Mouse (Mus musculus): Measurements from ENCODE around the gene Twist2. TPM values are rescaled to one million over a fixed set of nuclear protein-coding genes. Genes with fewer than 3 reads are reported as not detected.

Twist2 gene
- total RNA-seq, 2 experiments from 2014 or later = not detected

DNA sequence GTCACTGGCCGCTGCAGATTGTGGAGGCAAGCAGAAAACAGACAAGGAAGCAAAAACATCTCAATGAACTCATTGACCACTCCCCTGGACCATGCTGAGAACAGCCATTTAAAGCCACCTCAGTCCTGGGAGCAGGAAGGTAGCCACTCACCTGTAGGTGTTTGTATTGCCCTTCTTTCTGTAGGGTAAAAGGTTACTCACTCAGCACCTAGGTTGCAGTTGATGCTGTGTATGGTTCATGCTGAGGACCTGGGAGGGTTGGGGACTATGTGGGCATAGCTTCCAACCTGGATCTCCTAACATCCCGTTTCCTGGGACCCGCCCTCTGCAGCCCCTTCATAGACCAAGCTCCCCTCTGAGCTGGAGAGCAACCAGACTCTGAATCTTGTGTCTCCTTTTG is 14.8 kb downstream of the Twist2 start:
- no peak for ATAC-seq (replicated peaks; ENCODE audit: low FRiP score, poor library complexity, severe bottlenecking)

DNA sequence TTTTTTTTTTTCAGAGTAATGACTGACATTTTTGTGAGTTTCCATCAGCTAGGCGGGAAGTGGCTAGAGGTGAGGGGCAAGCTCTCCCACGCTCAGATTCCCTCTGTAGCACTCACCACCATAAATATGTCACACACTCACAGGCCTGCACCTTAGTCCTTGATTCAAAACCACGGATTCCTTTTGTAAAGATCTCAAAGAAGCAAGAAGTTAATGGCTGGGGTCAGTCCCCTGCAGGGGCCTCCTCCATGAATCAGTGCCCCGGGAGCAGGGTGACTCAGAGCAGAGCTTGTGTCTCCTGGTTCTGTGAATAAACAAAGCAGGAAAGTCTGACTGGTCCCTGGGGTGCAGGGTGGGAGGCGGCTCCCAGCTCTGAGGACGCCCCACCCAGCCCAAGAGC is 15.3 kb downstream of the Twist2 start:
- ATAC-seq (replicated peaks; ENCODE audit: low FRiP score, poor library complexity, severe bottlenecking) = no peak

DNA sequence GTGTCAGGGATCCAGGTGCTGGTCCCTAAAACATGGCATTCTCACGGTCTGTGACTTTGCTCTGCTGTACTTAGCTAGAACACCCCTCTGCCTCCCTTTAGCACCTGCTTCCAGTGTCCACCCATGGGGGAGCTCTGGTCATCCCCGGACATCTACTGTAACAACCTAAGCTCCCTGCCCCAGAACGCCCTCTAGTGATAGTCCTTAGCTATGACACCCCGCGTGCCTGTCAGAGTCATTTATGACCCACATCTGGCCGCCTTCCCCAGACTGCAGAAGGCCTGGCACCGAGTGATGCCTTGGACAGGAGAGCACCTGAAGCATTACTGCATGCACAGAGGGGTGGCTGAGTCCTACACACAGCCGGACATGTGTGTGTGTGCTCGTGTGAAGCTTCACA is 18.0 kb downstream of the Twist2 start:
- ATAC-seq (replicated peaks; ENCODE audit: low FRiP score, poor library complexity, severe bottlenecking) = no peak

DNA sequence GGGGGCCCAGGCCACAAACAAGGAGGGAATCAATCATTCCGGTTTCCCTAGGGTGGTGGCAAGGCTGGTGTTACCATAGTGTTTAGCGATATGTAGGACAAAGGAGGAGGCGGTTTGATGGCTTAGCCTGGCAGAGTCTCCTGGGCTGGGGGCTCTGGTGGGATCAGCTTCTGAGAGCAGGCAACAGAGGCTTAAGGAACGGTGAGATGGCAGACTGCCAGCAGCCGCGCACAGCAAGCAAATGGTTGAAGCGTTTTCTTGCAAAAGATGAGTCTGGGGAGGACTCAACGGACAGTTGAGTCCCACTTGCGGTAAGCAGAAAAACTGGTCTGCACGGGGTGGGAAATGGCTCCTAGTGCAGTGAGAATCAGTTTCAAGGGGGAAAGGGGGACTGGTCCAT is 19.3 kb downstream of the Twist2 start:
- ATAC-seq (replicated peaks; ENCODE audit: low FRiP score, poor library complexity, severe bottlenecking) = no peak

DNA sequence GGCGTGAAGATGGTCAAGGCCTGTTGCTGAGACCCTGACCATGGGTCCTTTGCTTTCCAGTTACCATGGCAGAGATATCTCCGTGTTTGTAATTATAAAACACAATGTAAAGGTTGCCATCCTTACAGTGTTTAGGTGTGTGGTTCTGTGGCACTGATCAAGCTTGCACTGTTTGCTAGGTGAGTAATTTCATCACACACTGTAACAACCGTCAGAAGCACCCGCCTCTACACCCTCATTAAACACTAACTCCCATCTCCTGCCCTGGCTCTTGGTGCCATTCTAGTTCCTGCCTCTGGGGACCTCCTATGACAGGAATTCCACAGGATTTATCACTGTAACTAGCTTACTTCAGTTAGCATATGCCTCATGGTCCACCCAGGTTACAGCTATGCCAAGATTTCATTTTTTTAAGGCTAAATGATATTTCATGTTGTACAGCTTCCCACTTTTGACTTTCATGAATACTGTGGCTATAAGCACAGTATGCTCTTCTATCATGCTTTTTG is 21.1 kb downstream of the Twist2 start:
- no peak for ATAC-seq (replicated peaks; ENCODE audit: low FRiP score, poor library complexity, severe bottlenecking)

DNA sequence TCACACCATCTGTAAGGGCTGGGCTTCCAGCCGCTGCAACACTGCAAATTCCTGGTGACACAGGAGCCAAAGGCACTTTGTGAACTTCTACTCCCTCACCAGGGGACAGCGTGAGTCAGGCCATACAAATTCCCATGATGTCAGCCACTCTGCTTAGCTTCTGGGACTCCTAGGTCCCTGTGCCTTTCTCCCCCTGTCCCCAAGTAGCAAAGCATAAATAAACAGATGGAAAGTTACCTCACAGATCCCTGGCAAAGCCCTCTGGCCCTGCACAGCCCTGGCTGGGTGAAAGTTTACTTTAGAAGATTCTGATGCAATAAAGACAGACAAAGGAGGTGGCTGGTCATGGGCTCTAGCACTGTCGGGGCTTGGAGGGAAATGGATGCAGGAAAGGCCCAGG is 22.3 kb downstream of the Twist2 start:
- ATAC-seq (replicated peaks; ENCODE audit: low FRiP score, poor library complexity, severe bottlenecking) = no peak

DNA sequence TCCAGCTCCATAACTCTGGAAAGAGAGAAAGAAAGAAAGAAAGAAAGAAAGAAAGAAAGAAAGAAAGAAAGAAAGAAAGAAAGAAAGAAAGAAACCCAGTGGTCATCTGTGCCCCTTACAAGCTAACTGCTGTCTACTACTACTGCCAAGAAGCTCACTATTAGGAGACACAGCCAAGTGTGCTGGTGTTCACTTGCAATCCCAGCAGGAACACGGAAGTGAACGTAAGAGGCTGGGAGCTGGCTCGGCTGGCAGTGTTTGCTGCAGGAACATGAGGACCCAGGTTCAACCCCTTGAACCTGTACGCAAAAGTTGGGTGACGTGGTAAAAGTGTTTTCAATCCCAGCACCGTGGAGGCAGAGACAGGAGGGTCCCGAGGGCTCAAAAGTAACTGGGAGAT is 22.7 kb downstream of the Twist2 start:
- ATAC-seq (replicated peaks; ENCODE audit: low FRiP score, poor library complexity, severe bottlenecking) = no peak

DNA sequence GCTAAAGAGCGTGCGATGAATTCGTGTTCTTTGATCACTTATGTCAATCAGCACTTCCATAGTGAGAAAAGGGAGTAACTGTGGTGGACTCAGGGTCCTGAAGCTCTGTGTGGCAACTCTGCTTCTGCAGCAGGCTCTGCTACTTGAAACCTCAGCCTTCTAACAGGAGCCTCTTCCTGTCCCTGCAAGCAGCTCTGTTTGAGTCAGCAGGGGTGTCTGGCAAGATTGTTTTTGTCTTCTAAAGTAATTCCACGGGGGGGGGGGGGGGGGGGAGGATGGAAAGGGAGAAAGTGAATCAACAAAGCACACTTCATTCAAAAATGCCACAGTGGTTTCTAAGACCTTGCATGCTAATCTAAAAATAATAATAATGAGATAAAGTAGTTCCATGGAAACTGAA is 24.0 kb downstream of the Twist2 start:
- ATAC-seq (replicated peaks; ENCODE audit: low FRiP score, poor library complexity, severe bottlenecking) = no peak

DNA sequence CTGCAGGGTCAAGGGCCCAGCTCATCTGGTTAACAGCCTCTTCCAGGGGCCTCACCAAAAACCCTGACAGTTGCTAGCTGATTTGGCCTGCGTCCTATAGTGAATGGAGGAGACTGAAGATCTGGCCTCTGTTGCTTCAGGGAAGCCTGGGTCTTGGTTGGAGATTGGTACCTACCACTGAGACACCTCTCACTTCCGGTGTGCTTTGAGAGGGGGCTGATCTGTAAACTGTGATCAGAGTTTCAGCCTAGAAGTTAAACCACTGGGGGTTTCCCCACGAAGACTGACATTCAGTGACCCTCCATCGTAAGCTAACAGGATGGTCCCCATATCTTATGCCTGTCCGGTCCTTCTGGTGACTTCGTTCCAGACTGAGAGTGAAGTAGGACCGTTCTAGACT is 30.7 kb downstream of the Twist2 start:
- ATAC-seq (replicated peaks; ENCODE audit: low FRiP score, poor library complexity, severe bottlenecking) = no peak

DNA sequence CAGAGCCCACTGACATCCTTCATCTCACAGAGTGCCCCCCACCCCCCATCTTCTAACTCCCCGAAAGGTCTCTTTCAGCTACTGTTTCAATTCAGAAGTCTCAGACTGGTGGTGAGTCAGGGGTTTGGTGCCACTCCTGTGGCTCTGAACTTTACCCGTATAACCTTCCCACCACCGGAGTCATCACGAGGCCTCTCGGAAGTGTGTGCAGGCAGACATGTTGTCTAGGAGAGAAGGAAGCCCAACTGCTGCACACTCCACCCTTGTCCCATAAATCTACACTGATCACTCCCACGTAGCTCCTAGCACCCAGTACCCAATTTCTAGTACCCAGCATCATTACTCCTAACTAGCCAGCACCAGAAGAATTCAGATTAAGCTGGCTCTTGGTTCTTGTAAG is 38.3 kb downstream of the Twist2 start:
- no peak for ATAC-seq (replicated peaks; ENCODE audit: low FRiP score, poor library complexity, severe bottlenecking)

DNA sequence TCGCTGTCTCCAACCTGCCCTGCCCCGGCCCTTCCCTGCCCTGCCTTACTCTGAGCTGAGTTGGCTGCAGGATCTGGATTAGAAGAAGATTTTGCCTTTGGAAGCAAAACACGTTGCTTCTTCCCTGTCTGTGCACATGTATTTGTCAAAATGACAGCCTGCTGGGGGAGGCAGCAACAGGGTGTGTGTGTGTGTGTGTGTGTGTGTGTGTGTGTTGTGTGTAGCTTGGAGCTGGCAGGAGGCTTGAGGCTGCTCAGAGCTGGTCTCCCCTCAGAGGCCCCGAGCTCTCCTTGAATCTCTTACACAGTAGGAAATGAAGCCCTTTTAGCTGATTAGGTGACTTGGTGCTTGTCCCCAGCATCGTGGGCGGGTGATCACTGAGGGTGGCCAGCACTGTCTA is 38.7 kb downstream of the Twist2 start:
- ATAC-seq (replicated peaks; ENCODE audit: low FRiP score, poor library complexity, severe bottlenecking) = no peak

DNA sequence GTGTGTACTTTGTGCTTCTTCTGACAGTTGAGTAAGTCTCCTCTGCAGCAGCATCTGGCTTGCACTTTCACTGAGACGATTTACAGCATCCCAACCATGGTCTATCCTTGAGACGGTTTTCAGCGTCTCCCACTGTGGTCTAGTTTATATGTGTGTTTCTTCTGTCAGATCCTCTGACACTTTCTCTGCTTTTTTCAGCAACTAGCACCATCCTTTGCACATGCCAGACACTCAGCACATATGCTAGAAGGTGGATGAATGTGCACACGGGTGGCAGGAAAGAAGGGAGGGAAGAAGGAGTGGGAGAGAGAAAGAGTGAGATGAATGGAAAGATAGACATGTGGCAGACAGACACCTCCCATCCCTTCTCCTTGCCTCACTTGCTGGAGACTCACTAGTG is 43.0 kb downstream of the Twist2 start:
- ATAC-seq (replicated peaks; ENCODE audit: low FRiP score, poor library complexity, severe bottlenecking) = no peak

DNA sequence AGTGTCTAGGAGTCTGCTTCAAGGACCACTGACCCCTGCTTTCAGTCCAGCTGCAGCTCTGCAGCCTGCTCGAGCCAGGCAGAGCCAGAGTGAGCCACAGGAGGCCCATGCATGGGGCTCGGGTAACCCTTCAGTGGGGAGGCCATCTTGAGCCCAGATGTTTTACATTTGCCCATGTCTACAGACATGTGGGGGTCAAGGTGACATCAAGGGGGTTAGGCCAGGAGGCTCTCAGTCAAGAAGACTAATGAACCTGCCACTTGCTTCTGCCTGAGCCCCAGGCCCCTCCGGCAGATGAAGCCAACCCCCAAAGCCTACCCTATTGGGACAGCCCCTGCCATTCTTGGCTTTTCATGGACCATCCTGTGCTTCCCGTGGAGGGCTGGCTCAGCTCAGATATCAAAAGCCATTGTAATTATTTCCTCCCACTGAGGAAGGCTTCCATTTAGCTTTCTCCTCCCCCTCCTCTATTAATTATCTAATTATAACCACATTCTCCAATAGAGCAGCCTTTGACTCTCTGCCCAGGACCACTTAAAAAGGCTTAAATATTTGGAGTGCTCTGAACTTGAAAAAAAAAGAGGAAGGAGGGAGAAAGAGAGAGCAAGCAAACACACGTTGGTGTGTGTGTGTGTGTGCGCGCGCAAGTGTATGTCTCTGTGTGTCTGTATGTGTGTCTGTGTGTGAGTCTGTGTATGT is 43.6 kb downstream of the Twist2 start:
- no peak for ATAC-seq (replicated peaks; ENCODE audit: low FRiP score, poor library complexity, severe bottlenecking)

DNA sequence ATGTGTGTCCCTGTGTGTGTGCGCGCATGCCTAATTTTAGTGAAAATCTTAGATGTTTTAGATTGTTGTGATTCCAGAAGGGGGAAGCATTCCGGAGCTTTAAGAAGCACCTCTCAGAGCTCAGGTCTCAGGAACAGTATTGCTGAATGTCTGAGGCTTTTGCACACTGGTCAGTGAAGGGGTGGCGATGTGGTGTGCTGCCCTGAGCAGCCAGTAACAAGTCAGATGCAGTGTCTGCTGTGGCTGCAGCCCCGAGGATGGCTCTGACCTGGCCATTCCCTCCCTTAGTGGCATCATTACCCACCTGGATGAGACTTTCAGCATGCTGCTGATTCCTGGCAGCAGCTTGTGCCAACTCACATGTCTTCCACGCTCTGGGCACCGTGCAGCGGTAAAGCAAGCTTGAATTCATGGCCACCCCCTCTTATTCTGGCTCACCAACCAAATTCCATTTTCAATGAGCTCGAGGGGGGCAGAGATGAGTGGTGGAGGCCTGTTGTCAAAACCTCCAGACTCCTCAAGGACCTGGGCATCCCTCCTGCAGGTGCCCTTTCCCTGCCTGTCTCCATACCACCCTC is 44.2 kb downstream of the Twist2 start:
- no peak for ATAC-seq (replicated peaks; ENCODE audit: low FRiP score, poor library complexity, severe bottlenecking)

DNA sequence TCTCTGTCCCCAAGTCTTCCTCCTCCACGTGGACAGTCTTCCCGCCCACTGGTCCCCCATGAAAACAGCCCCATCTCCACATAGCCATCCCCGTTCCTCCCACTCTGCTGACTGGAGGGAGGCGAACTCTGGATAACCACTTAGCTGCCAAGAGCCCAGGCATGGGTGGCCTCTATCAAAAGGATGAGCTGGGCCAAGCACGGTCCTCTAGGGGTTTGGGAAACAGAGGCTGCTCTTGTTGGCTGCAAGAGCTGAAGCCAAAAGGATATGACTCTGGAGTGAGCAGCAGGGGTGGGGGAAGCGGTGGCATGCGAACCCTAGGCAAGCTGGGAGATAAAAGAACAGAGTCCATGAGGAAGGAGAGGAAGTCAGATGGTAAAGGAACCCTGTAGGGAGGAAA is 50.0 kb downstream of the Twist2 start:
- ATAC-seq (replicated peaks; ENCODE audit: low FRiP score, poor library complexity, severe bottlenecking) = no peak

DNA sequence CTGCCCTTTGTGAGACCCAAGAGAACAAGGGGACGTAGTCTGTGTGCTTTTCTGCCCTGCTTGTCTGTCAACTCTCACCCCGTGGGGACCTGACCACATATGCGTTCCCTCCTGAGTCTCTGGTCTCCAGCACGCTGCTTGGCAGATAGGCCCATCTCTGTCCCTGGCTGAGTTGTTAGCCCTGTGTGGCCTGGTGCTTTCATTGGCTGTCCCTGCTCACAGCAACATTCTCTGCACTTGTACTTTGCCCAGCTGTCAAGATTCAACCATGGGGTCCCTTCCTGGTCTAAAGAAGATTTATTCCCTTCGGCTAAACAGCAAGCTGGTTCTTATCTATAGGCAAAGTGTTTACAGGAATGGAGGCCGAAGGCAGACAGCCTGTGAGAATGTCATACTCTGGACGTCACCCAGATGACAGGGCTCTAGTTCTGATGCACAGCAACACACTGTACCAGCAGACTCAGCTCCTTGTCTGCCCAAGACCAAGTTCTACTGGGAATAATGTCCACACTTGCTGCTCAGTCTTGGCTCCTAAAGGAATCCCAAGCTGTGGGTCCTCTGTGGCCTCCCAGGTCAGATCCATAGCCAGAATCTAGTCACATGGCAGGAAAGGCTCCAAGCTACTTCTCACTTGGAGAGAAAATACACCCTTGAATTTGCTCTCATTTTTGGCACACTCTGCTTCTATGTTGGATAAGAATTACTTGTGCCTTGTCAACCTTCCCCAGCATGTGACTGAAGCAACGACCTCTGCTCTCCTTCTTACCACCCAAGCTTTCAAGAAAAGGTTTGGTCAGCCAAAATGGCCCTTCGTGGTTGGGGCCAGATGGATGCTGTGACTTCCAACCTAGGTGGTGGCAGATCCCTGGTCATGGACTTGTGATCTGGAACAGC is 55.8 kb downstream of the Twist2 start:
- no peak for ATAC-seq (replicated peaks; ENCODE audit: low FRiP score, poor library complexity, severe bottlenecking)

DNA sequence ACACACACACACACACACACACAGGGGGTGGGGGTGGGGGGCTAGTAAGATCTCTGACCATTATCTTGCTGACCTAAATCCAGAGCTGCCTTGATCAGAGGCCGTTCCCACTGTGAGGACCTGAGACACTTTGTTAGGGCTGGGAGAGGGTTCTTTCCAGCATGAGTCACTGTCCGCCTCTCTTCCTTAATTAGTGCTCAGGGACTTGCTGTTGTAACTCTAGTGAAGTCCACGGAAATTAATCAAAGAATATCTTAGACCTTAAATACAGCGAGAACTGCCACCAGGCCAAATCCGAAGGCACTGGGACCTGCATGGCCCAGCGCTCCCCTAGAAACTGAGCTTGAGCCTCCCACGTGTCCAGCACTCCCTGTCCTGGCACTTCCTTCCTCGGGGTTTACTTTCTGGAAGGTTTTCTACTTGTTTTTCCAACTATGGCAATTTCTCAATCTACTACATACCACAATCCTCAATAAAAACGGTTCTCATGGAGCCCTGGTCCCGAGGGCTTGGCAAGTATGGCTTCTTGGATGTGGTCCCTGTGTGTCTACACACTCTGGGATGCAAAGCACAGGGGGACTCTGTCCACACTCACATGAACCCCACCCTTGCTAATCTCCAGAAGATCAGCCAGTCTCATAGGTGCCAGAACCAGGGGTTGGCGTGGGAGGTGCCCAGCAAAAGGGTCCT is 57.0 kb downstream of the Twist2 start:
- ATAC-seq (replicated peaks; ENCODE audit: low FRiP score, poor library complexity, severe bottlenecking) = no peak

DNA sequence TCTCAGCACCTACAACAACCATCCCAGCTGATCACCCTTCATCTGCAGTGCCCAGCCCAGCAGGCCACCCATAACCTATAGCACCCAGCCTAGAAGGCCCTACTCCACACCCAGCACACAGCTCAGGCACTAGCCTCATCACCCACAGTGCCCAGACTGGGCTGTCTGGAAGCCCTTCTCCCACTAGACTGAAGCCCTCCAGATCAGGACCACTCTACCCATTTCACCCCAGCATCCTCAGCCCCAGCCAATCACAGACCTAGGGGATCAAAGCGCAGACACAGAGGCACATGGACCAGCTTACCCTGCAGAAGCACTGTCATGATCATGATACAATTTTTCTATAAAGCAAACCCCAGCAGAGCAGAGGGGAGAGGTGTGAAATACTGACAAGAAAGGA is 57.6 kb downstream of the Twist2 start:
- ATAC-seq (replicated peaks; ENCODE audit: low FRiP score, poor library complexity, severe bottlenecking) = no peak

DNA sequence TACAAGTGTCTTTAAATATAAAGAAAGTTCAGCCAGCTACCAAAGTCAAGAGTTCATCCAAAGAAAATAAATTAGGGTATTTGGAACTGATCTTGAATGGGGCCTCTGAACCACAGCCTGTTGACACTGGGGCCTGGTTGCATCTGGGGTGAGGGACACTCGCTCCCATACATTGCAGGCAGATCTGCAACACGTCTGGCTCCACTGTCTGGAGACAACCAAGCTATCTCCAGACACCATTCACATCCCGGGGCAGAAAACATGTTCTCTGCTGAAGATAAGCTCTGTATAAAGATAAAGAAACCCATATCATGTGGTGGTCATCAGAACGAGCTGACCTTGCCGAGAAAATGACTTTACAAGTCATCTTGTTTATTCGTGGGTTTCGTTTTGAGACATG is 60.2 kb downstream of the Twist2 start:
- ATAC-seq (replicated peaks; ENCODE audit: low FRiP score, poor library complexity, severe bottlenecking) = no peak

DNA sequence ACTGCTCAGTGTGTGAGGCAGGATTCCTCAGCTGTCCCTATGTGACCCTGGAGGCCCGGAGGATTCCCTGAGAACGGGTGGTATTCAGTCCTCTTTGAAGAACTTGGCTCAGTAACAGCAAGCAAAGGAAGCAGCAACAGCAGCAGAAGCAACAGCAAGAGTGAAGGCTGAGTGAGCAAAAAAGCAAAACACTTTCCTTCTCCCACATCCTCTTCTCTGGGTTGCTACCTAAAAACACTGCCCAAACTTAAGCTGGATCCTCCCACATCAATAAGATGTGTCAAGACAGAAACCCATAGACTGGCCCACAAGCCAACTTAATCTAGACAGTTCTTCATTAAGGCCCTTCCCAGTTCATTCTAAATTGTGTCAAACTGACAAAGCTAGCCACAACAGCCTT is 64.7 kb downstream of the Twist2 start:
- no peak for ATAC-seq (replicated peaks; ENCODE audit: low FRiP score, poor library complexity, severe bottlenecking)
